Mouse (Mus musculus) T-cell, adult 2 months (primary cell): Measurements from ENCODE around the gene Srcin1.

Source experiments
- DNase-seq: peaks from one replicate; pipeline ENCODE4 v3.0.0; 2022; ENCODE audit warnings: low spot score

Gene Srcin1

DNA sequence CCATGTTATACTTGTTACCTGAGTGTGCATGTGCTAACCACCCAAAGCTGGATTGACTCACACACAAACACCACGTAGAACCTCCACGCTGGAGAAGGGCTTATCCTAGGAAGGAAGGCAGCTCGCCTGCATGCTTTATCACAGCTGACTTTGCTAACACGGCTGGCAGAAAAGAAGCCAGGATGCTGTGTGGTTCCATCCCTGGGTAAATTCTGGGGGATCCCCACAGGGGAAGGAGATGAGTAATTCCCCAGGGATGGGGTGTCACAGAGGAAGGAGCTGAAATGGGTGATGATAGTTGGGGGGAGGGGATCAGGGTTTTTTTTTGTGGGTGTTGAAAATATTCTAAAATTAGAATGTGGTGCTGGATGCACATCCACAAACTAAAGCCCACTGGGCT, 70.2 kb downstream of the Srcin1 start:
- DNase-seq: no peak

DNA sequence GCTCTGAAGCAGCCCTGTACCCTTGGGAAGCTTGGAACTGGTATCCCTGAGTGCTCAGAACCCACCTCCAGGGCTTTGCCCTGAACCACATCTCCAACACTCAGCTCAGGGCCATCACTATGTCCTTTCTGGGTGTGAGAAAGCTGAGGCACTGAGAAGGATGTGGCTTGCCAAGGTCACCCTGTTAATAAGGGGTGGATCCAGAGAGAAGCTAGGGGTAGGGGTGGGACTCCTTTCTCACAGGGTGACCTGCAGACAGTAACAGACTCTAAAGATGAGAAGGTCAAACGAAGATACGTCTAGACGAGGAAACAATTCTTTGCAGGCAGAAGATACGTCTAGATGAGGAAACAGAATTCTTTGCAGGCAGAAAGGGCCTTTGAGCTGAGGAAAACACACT, 73.1 kb downstream of the Srcin1 start:
- DNase-seq: no peak

DNA sequence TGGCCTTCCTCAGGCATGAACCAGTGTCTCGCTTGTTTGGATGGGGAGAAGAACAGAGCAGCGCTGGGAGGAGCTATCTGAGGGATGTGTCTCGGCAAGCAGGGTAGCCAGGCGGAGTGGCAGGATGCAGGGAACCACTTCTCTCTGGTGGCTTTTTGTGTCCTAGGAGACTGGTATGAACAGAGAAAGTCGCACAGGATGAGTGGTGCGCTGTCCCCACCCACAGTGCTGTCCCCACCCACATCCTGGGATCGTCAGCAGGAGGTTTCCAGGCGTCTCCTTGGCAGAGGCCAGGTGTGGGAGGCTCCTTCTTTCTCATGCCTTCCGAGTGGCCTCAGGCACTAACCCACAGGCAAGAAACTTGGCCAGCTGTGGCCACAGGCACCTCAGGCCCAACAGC, 73.6 kb downstream of the Srcin1 start:
- no peak for DNase-seq

DNA sequence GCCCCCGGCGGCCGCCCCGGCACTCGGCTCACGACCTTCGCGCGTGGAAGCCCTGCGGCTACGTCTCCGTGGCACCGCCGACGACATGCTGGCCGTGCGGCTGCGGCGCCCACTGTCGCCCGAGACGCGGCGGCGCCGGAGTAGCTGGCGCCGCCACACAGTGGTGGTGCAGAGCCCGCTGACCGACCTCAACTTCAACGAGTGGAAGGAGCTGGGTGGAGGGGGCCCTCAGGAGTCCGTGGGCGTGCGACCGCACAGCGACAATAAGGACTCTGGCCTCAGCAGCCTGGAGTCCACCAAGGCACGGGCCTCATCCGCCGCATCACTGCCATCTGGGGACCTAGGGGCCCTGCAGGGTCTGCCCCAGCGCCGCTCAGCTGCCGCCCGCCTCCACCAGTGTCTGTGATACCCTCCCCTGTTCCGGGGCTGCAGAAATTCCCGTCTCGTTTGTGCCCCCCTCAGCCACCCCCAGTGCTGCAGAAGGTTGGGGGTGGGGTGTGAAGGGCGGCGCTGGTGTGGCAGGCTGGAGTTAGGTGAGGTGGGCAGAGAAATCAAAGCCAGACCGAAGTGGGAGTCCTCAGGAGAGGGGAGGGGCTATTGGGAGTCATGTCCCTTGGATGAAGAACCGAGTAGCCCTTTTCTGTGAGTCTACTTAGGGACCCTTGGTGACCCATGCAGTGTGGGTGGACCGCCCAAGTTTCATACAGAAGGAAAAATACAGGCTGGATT, 75.1 kb downstream of the Srcin1 start:
- DNase-seq: no peak

DNA sequence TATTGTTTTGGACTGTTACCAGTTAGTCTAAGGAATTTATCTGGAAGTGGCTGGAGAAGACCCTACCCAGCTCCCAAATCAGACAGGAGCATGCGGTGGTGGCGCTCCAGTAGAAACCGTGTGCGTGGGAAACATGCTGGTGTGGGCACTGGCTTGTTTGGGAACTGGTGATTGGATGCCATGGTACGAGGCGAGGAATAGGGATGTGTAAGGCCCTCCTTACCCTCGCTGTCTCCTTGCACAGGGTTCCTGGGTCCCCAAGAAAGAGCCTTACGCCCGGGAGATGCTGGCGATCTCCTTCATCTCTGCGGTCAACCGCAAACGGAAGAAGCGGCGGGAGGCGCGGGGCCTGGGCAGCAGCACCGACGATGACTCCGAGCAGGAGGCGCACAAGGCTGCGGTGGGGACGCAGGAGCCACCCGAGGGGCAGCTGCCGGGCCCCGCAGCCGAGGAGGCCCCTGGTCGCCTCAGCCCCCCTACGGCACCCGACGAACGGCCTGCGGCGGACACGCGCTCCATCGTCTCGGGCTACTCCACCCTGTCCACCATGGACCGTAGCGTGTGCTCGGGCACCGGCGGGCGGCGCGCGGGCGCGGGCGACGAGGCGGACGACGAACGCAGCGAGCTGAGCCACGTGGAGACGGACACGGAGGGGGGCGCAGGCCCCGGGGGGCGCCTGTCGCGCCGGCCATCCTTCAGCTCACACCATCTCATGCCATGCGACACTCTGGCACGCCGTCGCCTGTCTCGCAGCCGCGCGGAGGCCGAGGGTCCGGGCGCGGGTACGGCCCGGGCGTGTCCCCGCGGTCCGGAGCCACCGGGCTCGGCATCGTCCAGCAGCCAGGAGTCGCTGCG, 75.9 kb downstream of the Srcin1 start, which contains the start of gene 4933428G20Rik:
Gene 4933428G20Rik (minus strand): TSS at position 476 of the 855 bp plus-strand sequence.
- DNase-seq: no peak

DNA sequence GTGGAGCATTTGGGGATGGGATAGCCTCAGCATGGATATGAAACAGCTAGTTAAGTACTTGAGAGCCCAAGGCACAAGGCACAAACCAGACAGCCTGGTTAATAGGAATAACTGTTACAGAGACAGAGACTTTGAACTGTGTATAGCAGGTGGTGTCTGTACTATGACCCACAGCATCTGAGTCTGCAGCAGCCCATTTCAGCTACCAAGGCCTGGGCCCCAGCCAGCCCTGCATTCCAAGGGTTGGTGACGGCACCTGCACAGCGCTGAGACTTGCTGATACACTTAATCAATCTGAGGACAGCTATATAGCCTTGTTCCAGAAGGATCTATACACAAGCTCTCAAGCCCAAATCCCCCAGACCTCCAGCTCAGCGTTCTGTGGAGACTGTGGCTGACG, 78.4 kb downstream of the Srcin1 start:
- no peak for DNase-seq

DNA sequence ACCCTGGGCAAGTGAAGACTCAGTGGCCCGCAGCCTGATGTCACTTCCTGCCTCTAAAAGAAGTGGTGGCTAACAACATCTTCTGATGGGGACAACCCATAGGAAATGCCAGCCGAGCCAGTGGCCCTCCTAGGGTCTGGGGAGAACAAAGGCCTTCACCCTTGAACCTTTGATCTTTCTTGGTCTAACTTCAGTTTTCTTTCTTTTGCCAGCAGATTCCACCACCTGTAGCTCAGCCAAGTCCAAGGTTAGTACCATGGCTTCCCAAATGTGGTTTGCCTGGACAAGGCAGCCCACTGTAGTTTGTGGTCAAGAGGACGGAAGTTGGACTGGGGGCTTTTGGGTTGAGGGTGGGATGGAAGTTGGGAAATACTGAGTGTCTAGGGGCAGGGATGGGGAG, 83.2 kb downstream of the Srcin1 start:
- DNase-seq: no peak

DNA sequence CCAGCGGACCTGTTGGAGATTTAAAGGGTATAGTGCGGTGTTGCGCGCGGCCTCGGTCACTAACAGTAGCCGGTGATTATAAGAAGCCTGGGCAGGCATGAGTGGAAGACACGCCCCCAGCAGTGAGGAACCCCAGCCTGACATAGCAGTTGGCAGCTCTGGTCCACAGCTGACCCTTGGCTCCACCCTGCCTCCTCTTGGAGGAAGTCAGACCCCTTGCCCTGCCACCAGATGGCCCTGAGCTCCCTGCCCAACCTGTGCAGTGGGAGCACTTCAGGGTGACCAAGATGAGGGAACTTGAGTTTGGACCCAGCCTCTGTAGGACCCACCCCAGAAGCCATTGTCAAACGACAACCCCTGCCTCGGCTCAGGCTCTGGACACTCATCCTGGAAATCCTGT, 84.3 kb downstream of the Srcin1 start:
- no peak for DNase-seq

DNA sequence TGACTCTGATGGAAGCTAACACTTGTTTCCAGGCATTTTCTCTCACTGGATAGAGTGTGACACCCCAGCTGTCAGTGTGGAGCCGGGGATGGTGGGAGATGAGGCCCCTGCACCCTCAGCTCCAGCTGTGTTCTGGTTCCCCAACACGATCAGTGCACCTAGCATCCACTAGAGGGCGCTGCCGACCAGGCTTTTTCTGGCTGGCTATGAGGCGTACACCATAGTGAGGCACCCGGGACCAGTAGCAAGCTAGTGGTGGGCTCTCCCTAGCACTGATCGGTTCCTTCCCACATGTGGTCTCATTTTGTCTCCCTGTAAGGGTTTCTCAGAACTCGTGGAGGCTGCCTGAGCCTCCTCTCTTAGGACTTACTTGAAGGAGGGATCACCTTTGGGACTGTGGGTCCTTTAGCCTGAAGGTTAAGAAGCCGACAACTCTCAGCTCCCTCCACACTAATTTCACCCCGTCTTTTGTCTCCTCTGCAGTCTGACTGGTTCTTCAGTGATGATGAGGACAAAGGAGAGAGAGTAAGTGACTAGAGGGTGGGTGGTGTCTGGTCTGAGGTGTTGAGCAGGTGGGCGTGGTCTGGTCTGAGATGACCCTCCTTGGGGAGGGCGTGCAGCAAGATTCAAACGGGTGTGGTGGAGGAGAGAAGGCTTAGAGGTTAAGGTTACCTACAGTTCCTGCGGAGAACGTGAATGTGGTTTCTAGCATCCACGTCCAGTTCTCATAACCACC, 86.2 kb downstream of the Srcin1 start:
- peak; percentile 75 for DNase-seq

DNA sequence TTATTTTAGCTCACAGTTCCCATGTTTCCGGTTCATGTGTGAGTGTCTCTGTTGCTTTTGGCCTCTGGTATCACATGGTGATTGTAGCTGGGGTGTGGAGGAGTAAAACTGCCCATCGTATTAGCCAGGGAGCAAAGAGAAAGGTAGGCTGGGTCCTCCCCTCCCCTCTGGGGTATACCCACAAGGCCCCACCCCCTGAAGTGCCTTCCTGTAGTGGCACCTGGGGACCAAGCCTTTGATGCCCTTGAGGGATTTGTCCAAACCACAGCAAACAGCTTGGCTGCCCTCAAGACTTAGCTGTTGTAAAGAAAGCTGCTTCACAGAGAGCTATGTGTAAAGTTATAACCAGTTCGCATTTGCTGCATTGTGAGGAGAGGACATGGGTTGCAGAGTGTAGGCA, 88.3 kb downstream of the Srcin1 start:
- no peak for DNase-seq

DNA sequence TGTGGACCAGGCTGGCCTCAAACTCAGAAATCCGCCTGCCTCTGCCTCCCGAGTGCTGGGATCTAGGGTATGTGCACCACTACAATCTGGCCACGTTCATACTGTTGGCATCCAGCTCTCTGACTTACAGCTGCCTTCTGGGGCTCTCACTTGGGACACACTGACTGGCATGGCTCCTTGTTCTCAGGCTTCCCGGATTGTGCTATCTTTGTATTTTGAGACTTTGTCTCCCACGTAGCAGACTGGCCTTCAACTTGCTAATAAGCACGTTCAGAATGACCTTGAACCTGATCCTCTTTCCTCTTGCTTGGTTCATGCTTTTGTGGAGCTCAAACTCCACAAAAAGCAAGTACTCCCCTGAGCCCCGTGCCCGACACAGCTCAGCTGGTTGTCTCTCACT, 90.3 kb downstream of the Srcin1 start:
- DNase-seq: no peak

DNA sequence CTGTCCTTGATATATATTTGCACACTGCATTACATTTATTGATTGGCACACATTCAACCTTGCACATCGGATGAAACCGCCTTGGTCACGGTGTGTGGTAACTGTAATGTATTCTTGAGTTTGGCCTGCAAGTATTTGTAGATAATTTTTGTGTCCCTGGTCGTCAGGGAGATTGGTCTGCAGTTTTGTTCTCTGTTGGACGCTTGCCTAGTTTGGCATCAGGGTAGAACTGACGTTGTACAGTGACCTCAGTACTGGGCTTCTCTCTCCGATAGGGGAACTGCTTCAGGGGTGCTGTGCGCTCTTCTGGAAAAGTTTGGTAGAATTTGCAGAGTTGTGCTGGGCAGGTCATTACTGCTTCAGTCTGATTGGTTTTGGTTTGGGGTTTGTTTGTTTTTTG, 96.2 kb downstream of the Srcin1 start:
- no peak for DNase-seq

DNA sequence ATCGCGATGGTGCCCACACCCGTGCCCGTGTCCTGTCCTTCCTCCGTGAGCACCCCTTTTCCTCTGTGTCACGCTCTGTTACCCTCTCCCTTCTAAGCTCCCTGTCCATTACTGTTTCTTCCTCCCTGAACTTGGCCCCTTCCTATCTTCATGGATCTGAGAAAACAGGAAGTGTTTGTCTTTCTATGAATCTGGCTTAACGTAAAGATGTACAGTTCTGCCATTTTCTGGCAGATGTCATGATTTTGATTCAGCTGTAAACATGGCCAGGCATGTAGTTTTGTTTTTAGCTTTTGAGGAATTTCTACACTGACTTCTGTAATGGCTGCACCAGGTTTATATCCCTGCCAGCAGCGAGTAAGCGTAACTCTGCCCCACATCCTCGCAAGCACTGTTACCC, 96.9 kb downstream of the Srcin1 start:
- no peak for DNase-seq

DNA sequence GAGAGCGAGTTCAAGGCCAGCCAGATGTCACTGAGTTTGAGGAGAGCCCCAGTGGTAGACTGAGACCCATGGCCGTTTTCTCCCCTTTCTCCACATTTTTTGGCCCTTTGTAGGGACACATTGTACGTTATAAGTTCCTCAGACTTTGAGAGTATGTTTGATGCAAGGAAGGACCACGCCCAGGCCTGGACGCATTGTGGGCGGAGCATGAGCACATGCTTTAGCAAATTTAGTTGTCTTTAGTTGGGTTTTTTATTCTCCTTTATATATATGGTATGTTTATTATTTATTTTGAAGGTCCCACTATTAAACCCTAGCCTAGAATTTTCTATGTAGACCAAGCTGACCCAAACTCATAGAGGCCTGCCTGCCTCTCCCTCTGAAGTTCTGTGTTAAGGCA, 97.6 kb downstream of the Srcin1 start:
- DNase-seq: no peak

DNA sequence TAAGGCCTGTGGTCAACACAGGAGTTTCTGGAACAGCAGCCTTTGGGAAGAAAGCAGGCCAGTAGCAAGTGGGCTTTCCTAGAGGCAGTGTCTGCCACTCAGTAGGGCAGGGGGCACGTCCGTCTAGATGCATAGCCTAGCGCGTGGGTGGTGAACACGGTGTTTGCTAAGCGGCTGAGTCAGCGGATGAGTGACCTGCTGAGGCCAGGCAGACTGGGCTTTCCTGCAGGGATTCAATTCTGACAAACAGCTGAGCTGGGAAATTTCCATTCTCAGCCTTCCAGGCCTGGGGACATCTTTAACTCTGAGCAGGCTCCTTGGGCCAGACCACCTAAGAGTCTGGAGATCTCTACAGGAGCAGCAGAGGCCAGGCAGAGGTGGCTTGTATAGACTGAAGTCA, 98.6 kb downstream of the Srcin1 start:
- DNase-seq: no peak

DNA sequence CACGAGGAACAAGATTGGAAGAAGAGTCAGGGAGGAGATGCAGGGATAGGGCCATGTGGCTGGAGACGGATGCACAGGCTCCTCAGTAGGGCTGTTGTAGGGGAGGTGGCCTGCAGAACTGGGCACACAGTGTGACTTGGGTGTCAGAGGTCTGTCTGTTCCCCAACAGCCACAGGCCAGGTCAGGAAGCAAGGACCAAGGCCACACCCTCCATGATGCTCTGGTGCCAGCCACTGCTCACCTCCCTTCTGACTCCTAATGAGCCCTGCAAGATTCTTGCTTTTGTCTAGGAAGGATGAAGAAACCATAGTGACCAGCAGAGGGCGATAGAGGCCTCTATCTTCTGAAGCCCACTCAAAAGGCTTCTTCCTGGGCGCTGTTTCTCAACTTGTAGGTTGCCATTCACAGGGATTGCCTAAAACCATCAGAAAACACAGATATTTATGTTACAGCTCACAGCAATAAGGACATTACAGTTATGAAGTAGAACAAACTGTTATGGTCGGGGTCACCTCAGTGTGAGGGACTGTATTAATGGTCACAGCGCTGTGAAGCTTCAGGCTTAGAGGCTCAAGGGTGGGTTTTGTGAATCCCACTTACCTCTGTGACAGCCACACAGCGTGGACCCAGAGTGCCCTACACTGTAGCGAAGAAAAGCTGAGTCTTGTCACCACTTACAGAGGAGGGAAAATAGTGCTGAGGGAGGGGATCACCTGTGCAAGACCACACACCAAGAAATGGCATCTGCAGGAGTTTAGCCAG, 99.5 kb downstream of the Srcin1 start:
- DNase-seq: peak; percentile 53

DNA sequence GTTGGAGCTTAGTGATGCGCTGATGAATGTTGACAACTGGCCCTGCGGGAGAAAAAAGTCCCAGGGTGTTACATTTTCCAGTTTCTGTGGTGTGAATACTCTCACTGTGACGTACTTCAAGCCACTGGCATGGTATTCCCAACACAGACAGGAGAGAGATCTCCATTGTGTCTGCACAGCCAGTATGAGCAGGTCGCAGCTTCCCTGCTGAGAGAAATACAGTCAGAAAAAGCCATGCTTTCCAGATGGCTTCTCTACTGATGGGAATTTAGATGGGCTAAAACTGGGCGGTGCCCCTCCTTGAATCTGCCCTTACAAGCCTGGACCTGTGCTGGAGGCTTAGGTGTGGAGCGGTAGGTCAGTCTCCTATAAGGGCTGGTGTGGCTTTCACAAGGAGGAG, 104.7 kb downstream of the Srcin1 start:
- DNase-seq: no peak

DNA sequence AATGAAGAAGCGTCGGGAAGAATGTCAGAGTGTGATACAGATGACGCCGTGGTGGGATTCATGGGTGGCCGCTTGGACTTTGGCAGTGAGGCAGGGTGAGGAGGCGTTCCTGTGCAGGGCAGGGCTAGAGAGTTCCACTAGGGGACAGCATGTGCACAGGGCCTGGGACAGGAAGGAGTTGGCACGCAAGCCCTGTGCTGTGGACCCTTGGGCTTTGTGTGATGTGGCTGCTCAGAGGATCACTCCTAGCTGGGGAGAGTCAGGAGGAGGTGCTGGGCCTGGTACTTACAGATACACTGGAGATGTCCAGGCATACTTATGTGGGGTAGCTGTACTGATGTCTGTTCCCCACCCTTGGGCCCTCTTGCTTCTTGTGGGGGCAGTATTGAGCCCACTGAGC, 106.2 kb downstream of the Srcin1 start:
- no peak for DNase-seq

DNA sequence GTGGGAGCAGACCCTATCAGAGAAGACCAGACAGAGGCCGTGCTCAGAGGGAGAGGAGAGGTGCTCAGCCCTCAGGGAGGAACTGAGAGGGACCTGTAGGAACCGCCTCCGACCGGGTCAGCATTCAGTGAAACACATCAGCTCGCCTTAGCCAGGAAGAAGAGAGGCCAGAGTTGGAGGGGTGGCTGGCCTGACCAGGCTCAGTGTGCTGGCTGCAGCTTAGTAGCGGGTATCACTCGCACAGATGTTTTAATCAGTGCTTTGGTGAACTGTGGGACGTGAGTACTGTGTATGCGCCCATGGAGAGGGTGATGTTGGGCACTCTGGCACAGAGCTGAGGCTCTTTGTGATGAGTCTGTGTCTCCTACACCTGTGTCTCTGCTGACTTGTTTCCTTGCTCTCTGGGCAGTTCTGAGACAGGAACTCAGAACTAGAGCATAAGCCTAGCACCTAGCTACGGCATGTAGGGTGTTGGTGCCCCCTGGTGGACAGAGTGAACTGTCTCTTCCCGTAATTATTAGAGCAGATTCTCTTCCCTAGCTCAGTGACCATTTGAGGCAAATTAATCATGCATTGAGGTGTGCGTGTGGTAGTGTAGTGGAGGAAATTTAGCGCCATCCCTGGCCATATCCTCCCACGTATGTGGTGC, 107.2 kb downstream of the Srcin1 start:
- DNase-seq: peak; percentile 74

DNA sequence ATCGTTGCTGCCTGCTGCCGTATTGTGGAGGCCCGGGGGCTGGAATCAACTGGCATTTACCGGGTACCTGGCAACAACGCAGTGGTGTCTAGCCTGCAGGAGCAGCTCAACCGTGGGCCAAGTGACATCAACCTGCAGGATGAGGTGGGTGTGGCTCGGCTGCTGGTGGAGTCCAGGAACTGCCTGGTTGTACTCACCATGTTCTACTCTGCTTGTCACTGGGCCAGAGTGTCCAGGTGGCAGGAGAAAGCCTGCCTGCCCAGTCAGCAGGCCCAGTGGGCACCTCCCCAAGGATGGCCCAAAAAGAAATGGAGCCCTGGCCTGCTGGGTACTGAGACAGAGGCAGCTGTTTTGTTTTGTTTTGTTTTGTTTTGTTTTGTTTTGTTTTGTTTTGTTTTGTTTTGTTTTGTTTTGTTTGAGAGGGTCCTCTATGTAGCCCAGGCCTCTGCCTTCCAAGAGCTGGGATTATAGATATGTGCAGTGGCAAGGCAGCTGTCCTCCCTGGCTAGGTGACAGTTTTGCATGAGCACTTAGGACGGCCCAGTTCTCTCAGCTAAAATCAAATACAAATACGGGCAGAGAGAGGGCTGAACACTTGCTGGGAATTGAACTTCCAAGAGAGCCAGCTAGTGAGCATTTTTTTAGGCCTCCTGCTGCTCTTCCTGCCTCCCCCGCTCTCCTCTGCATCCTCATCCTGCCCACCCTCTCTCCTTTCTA, 109.4 kb downstream of the Srcin1 start:
- DNase-seq: no peak

DNA sequence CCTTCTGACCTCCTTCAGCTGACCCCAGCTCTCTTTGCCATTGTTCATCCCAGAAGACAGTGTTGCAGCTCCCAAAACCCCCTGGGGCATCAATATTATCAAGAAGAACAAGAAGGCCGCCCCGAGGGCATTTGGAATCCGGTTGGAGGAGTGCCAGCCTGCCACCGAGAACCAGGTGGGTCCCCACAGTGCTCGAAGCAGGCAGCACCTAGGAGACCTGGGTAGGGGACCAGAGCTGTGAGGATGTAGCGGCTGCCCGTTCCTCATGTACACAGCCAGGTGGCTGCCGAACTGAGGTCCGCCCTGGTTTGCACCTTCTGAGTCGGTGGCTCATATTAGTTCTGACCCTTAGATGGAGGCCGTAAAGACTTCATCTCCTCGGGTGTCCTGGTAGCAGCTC, 110.0 kb downstream of the Srcin1 start:
- no peak for DNase-seq
